Mouse (Mus musculus) forebrain, embryonic 14.5 days (tissue): ENCODE measurements around the gene Tmem270. TPM values are rescaled to one million over a fixed set of nuclear protein-coding genes. Genes with fewer than 3 reads are reported as not detected.

Source experiments
- ATAC-seq: fragments of 200-750 bp; cut with Nextera tagmentation; 2 replicates; pipeline ENCODE4 v1.8.0; 2017; ENCODE audit warnings: mild to moderate bottlenecking, moderate library complexity
- DNase-seq: peaks from one replicate; pipeline ENCODE4 v3.0.0-alpha.2; 2015; ENCODE audit warnings: low spot score
- H3K27ac ChIP-seq: fragments of 300-500 bp; sonication (generic); 2 replicates; pipeline ENCODE4 v1.5.1; 2014; ENCODE audit warnings: low read depth, mild to moderate bottlenecking, control low read depth, low read length, moderate library complexity
- H3K27me3 ChIP-seq: fragments of 300-500 bp; sonication (generic); replicated peaks from 2 replicates; pipeline ENCODE4 v1.6.1; 2014; ENCODE audit warnings: low read length, control low read depth, mixed read lengths; ENCODE audit not compliant: control insufficient read depth, insufficient read depth
- H3K36me3 ChIP-seq: fragments of 300-500 bp; sonication (generic); 2 replicates; pipeline ENCODE4 v1.6.1; 2014; ENCODE audit warnings: low read length, control low read depth; ENCODE audit not compliant: control insufficient read depth, insufficient read depth
- H3K4me1 ChIP-seq: fragments of 300-500 bp; sonication (generic); 2 replicates; pipeline ENCODE4 v1.6.1; 2014; ENCODE audit warnings: antibody characterized with exemption, low read length, control low read depth; ENCODE audit not compliant: control insufficient read depth, insufficient read depth
- H3K4me2 ChIP-seq: fragments of 300-500 bp; sonication (generic); 2 replicates; pipeline ENCODE4 v1.6.1; 2014; ENCODE audit warnings: mild to moderate bottlenecking, control low read depth, low read length
- H3K4me3 ChIP-seq: fragments of 300-500 bp; sonication (generic); 2 replicates; pipeline ENCODE4 v1.5.1; 2014; ENCODE audit warnings: low read depth, low read length, control low read depth
- H3K9ac ChIP-seq: fragments of 300-500 bp; sonication (generic); 2 replicates; pipeline ENCODE4 v1.6.1; 2014; ENCODE audit warnings: mild to moderate bottlenecking, low read length, control low read depth, moderate library complexity
- H3K9me3 ChIP-seq: fragments of 300-500 bp; sonication (generic); replicated peaks from 2 replicates; pipeline ENCODE4 v1.6.1; 2016; ENCODE audit warnings: low read length, control low read depth, mixed read lengths; ENCODE audit not compliant: control insufficient read depth
- WGBS: fragments of 180-500 bp; shearing (Covaris S2); extraction: QIAGEN DNeasy Blood & Tissue Kit; methylation state at CpG from one replicate; pipeline ENCODE4 v1.1.7; 2014; 5-methylcytosine and 5-hydroxymethylcytosine counted together
- polyA plus RNA-seq: library from polyadenylated mRNA; unstranded; fragments of >200 nt; fragmentation: Nextera tagmentation; extraction: Ambion mirVana; gene quantifications from 2 replicates; pipeline ENCODE4 v1.2.1, GENCODE M21; 2014

Tmem270 gene
- polyA plus RNA-seq, 1 experiment from 2014 or later: not detected

GRCm38 (mm10) chr5:134897596-134897995 is 8.9 kb downstream of the Tmem270 start:
- Histone ChIP-seq H3K36me3 (no peaks in the 10 kb centered on the region), H3K9ac (no peak overlapping the region), H3K4me3 (no peak overlapping the region), H3K9me3 (no peaks in the 10 kb centered on the region), H3K27ac (no peak overlapping the region), H3K4me2 (no peak overlapping the region), H3K27me3 (no peaks in the 10 kb centered on the region), H3K4me1 (no peaks in the 10 kb centered on the region)
- DNase-seq (no peak), ATAC-seq (no peak)
- 90% methylated on average over 17 of the region's 17 CpGs for WGBS

- WGBS: 88% methylated on average over 8 of the region's 8 CpGs
Observed at GRCm38 (mm10) chr5:134896965-134897364, 9.6 kb downstream of the Tmem270 start.

GRCm38 (mm10) chr5:134895291-134895690 is 11.2 kb downstream of the Tmem270 start:
- ATAC-seq (no peak), DNase-seq (no peak)
- Histone ChIP-seq H3K4me1 (no peaks in the 10 kb centered on the region), H3K4me2 (no peak overlapping the region), H3K27me3 (no peaks in the 10 kb centered on the region), H3K27ac (no peak overlapping the region), H3K9ac (no peak overlapping the region), H3K36me3 (no peaks in the 10 kb centered on the region), H3K9me3 (no peaks in the 10 kb centered on the region), H3K4me3 (no peak overlapping the region)
- 78% methylated on average over 8 of the region's 8 CpGs for WGBS

More at GRCm38 (mm10) chr5:134896965-134897364, 9.6 kb downstream of the Tmem270 start:
- H3K9me3 ChIP-seq: no peaks in the 10 kb centered on the region
- no peaks in the 10 kb centered on the region for H3K36me3 ChIP-seq
- H3K4me2 ChIP-seq: no peak overlapping the region
- no peak for ATAC-seq
- H3K27me3 ChIP-seq: no peaks in the 10 kb centered on the region
- no peak overlapping the region for H3K4me3 ChIP-seq
- no peaks in the 10 kb centered on the region for H3K4me1 ChIP-seq
- no peak overlapping the region for H3K9ac ChIP-seq
- no peak for DNase-seq
- H3K27ac ChIP-seq: no peak overlapping the region

- H3K4me3 ChIP-seq: no peak overlapping the region
- WGBS: 83% methylated on average over 5 of the region's 5 CpGs
- no peaks in the 10 kb centered on the region for H3K36me3 ChIP-seq
- ATAC-seq: no peak
- no peaks in the 10 kb centered on the region for H3K4me1 ChIP-seq
- no peaks in the 10 kb centered on the region for H3K9me3 ChIP-seq
- H3K9ac ChIP-seq: no peak overlapping the region
- no peak overlapping the region for H3K4me2 ChIP-seq
- no peak for DNase-seq
- H3K27ac ChIP-seq: no peak overlapping the region
- no peaks in the 10 kb centered on the region for H3K27me3 ChIP-seq
Observed at GRCm38 (mm10) chr5:134892717-134893116, 13.8 kb downstream of the Tmem270 start.

GRCm38 (mm10) chr5:134891552-134891951 is 15.0 kb downstream of the Tmem270 start:
- DNase-seq (no peak), ATAC-seq (no peak)
- H3K36me3 ChIP-seq: no peaks in the 10 kb centered on the region
- no peak overlapping the region for H3K9ac ChIP-seq
- H3K4me2 ChIP-seq: no peak overlapping the region
- no peaks in the 10 kb centered on the region for H3K27me3 ChIP-seq
- no peaks in the 10 kb centered on the region for H3K4me1 ChIP-seq
- H3K27ac ChIP-seq: no peak overlapping the region
- no peak overlapping the region for H3K4me3 ChIP-seq
- no peaks in the 10 kb centered on the region for H3K9me3 ChIP-seq
- WGBS: 58% methylated on average over 8 of the region's 8 CpGs

GRCm38 (mm10) chr5:134890601-134891054 is 15.9 kb downstream of the Tmem270 start:
- DNase-seq (no peak), ATAC-seq (no peak)
- Histone ChIP-seq H3K27me3 (no peaks in the 10 kb centered on the region), H3K9ac (no peak overlapping the region), H3K36me3 (no peaks in the 10 kb centered on the region), H3K4me3 (no peak overlapping the region), H3K4me2 (no peak overlapping the region), H3K9me3 (no peaks in the 10 kb centered on the region), H3K4me1 (no peaks in the 10 kb centered on the region), H3K27ac (no peak overlapping the region)
- WGBS: 90% methylated on average over 6 of the region's 6 CpGs

GRCm38 (mm10) chr5:134888505-134888904 is 18.0 kb downstream of the Tmem270 start:
- Histone ChIP-seq H3K4me3 (no peak overlapping the region), H3K36me3 (no peaks in the 10 kb centered on the region), H3K4me1 (no peaks in the 10 kb centered on the region), H3K27ac (no peak overlapping the region), H3K9ac (no peak overlapping the region), H3K27me3 (no peaks in the 10 kb centered on the region), H3K4me2 (no peak overlapping the region), H3K9me3 (no peaks in the 10 kb centered on the region)
- no peak for ATAC-seq
- WGBS: 84% methylated on average over 7 of the region's 7 CpGs
- DNase-seq: no peak

GRCm38 (mm10) chr5:134887447-134888335 is 18.8 kb downstream of the Tmem270 start:
- peak overlapping the region; percentile 39; the same call in 1 of the 2 replicates for H3K27ac ChIP-seq
- H3K9me3 ChIP-seq: no peaks in the 10 kb centered on the region
- no peak overlapping the region for H3K4me2 ChIP-seq
- no peak overlapping the region for H3K4me3 ChIP-seq
- no peak for ATAC-seq
- H3K27me3 ChIP-seq: no peaks in the 10 kb centered on the region
- no peak for DNase-seq
- H3K9ac ChIP-seq: no peak overlapping the region
- no peaks in the 10 kb centered on the region for H3K36me3 ChIP-seq
- H3K4me1 ChIP-seq: no peaks in the 10 kb centered on the region
- 50% methylated on average over 18 of the region's 18 CpGs for WGBS

- Histone ChIP-seq H3K4me1 (no peaks in the 10 kb centered on the region), H3K4me2 (no peak overlapping the region), H3K36me3 (no peaks in the 10 kb centered on the region), H3K4me3 (no peak overlapping the region), H3K9ac (no peak overlapping the region), H3K27me3 (no peaks in the 10 kb centered on the region), H3K9me3 (no peaks in the 10 kb centered on the region), H3K27ac (no peak overlapping the region)
- no peak for ATAC-seq
- no peak for DNase-seq
- 69% methylated on average over 3 of the region's 3 CpGs for WGBS
Observed at GRCm38 (mm10) chr5:134883077-134883476, 23.5 kb downstream of the Tmem270 start.
